Mouse (Mus musculus) neural tube, embryonic 15.5 days (tissue): Measurements from ENCODE around the gene Apoc4. TPM values are rescaled to one million over a fixed set of nuclear protein-coding genes. Genes with fewer than 3 reads are reported as not detected.
A peak's percentile ranks its signal among the peaks of the same experiment; 100 is the strongest.

Experiments used
- ATAC-seq: fragments of 200-750 bp; cut with Nextera tagmentation; 2 replicates; pipeline ENCODE4 v1.8.0; 2017; ENCODE audit warnings: mild to moderate bottlenecking, moderate TSS enrichment, moderate library complexity; ENCODE audit not compliant: low FRiP score
- H3K27ac ChIP-seq: fragments of 300-500 bp; sonication (generic); replicated peaks from 2 replicates; pipeline ENCODE4 v1.5.1; 2015; ENCODE audit warnings: mild to moderate bottlenecking, inconsistent platforms
- H3K27me3 ChIP-seq: fragments of 300-500 bp; sonication (generic); replicated peaks from 2 replicates; pipeline ENCODE4 v1.6.1; 2015; ENCODE audit warnings: inconsistent platforms
- H3K36me3 ChIP-seq: fragments of 300-500 bp; sonication (generic); 2 replicates; pipeline ENCODE4 v1.6.1; 2015; ENCODE audit warnings: inconsistent platforms
- H3K4me1 ChIP-seq: fragments of 300-500 bp; sonication (generic); 2 replicates; pipeline ENCODE4 v1.6.1; 2015; ENCODE audit warnings: inconsistent platforms
- H3K4me2 ChIP-seq: fragments of 300-500 bp; sonication (generic); 2 replicates; pipeline ENCODE4 v1.6.1; 2015; ENCODE audit warnings: inconsistent platforms, mild to moderate bottlenecking, moderate library complexity
- H3K4me3 ChIP-seq: fragments of 300-500 bp; sonication (generic); replicated peaks from 2 replicates; pipeline ENCODE4 v1.5.1; 2015; ENCODE audit warnings: mild to moderate bottlenecking, inconsistent platforms
- H3K9ac ChIP-seq: fragments of 300-500 bp; sonication (generic); replicated peaks from 2 replicates; pipeline ENCODE4 v1.6.1; 2015; ENCODE audit warnings: mild to moderate bottlenecking, inconsistent platforms
- H3K9me3 ChIP-seq: fragments of 300-500 bp; sonication (generic); replicated peaks from 2 replicates; pipeline ENCODE4 v1.6.1; 2016; ENCODE audit warnings: inconsistent platforms
- WGBS: fragments of 180-500 bp; shearing (Covaris S2); methylation state at CpG from one replicate; pipeline ENCODE4 v1.1.7; 2015; ENCODE audit warnings: mixed read lengths; 5-methylcytosine and 5-hydroxymethylcytosine counted together
- polyA plus RNA-seq: library from polyadenylated mRNA; unstranded; fragments of >200 nt; fragmentation: Nextera tagmentation; extraction: Ambion mirVana; gene quantifications from 2 replicates; pipeline ENCODE4 v1.2.1, GENCODE M21; 2015

Apoc4 gene
- polyA plus RNA-seq, 1 experiment from 2014 or later, result 0.38 TPM

GRCm38 (mm10) chr7:19713598-19713997 lies 32.3 kb upstream of the Apoc4 start:
- peaks cover 24% of the 10 kb centered on the region for H3K4me1 ChIP-seq
- no peak overlapping the region for H3K4me3 ChIP-seq
- H3K9ac ChIP-seq, result no peak overlapping the region
- WGBS, result 94% methylated on average over 9 of the region's 9 CpGs
- no peaks in the 10 kb centered on the region for H3K27me3 ChIP-seq
- ATAC-seq, result no peak
- no peak overlapping the region for H3K27ac ChIP-seq
- H3K9me3 ChIP-seq, result no peaks in the 10 kb centered on the region
- no peak overlapping the region for H3K4me2 ChIP-seq
- peaks cover 43% of the 10 kb centered on the region for H3K36me3 ChIP-seq

- Histone ChIP-seq H3K27ac (no peak overlapping the region), H3K36me3 (peaks cover 46% of the 10 kb centered on the region), H3K4me2 (no peak overlapping the region), H3K4me3 (no peak overlapping the region), H3K9me3 (no peaks in the 10 kb centered on the region), H3K9ac (no peak overlapping the region), H3K27me3 (no peaks in the 10 kb centered on the region), H3K4me1 (peaks cover 24% of the 10 kb centered on the region)
- ATAC-seq, result no peak
- WGBS, result 68% methylated on average over 4 of the region's 4 CpGs
These were observed 31.9 kb upstream of the Apoc4 start for GRCm38 (mm10) chr7:19713196-19713595.

- Histone ChIP-seq H3K4me1 (peaks cover 24% of the 10 kb centered on the region), H3K36me3 (peaks cover 52% of the 10 kb centered on the region)
- ATAC-seq, result no peak
These were observed 31.1 kb upstream of the Apoc4 start for GRCm38 (mm10) chr7:19712414-19712813.

GRCm38 (mm10) chr7:19710650-19711049 lies 29.4 kb upstream of the Apoc4 start:
- H3K36me3 ChIP-seq, result peaks cover 59% of the 10 kb centered on the region
- 91% methylated on average over 10 of the region's 10 CpGs for WGBS
- no peak overlapping the region for H3K27ac ChIP-seq
- ATAC-seq, result no peak
- H3K9me3 ChIP-seq, result no peaks in the 10 kb centered on the region
- H3K4me1 ChIP-seq, result peaks cover 16% of the 10 kb centered on the region
- H3K27me3 ChIP-seq, result no peaks in the 10 kb centered on the region
- H3K4me2 ChIP-seq, result no peak overlapping the region
- no peak overlapping the region for H3K9ac ChIP-seq
- H3K4me3 ChIP-seq, result no peak overlapping the region

More at GRCm38 (mm10) chr7:19712414-19712813, 31.1 kb upstream of the Apoc4 start:
- Histone ChIP-seq H3K4me3 (no peak overlapping the region), H3K4me2 (no peak overlapping the region), H3K27me3 (no peaks in the 10 kb centered on the region), H3K9ac (no peak overlapping the region), H3K9me3 (no peaks in the 10 kb centered on the region), H3K27ac (no peak overlapping the region)
- 77% methylated on average over 4 of the region's 4 CpGs for WGBS

GRCm38 (mm10) chr7:19705271-19705670 lies 24.0 kb upstream of the Apoc4 start:
- 96% methylated on average over 7 of the region's 7 CpGs for WGBS
- no peak overlapping the region for H3K4me2 ChIP-seq
- H3K9ac ChIP-seq, result no peak overlapping the region
- no peak overlapping the region for H3K27ac ChIP-seq
- peaks cover 47% of the 10 kb centered on the region for H3K36me3 ChIP-seq
- no peaks in the 10 kb centered on the region for H3K27me3 ChIP-seq
- H3K4me1 ChIP-seq, result 0 out of 2 replicates have a peak, but pooled peaks cover 8% of the 10 kb centered on the region
- no peaks in the 10 kb centered on the region for H3K9me3 ChIP-seq
- H3K4me3 ChIP-seq, result no peak overlapping the region
- ATAC-seq, result no peak

- no peak overlapping the region for H3K4me3 ChIP-seq
- 96% methylated on average over 4 of the region's 4 CpGs for WGBS
- peaks cover 39% of the 10 kb centered on the region for H3K36me3 ChIP-seq
- H3K4me2 ChIP-seq, result no peak overlapping the region
- no peak overlapping the region for H3K27ac ChIP-seq
- no peak for ATAC-seq
- H3K9me3 ChIP-seq, result no peaks in the 10 kb centered on the region
- H3K27me3 ChIP-seq, result no peaks in the 10 kb centered on the region
- peaks cover 11% of the 10 kb centered on the region for H3K4me1 ChIP-seq
- H3K9ac ChIP-seq, result no peak overlapping the region
These were observed 23.2 kb upstream of the Apoc4 start for GRCm38 (mm10) chr7:19704475-19704874.

- H3K9me3 ChIP-seq, result no peaks in the 10 kb centered on the region
- no peaks in the 10 kb centered on the region for H3K27me3 ChIP-seq
- ATAC-seq, result no peak
- no peak overlapping the region for H3K27ac ChIP-seq
- H3K36me3 ChIP-seq, result peaks cover 27% of the 10 kb centered on the region
- H3K4me3 ChIP-seq, result no peak overlapping the region
- WGBS, result 93% methylated on average over 16 of the region's 16 CpGs
- no peak overlapping the region for H3K4me2 ChIP-seq
- peaks cover 25% of the 10 kb centered on the region for H3K4me1 ChIP-seq
- H3K9ac ChIP-seq, result no peak overlapping the region
These were observed 21.7 kb upstream of the Apoc4 start for GRCm38 (mm10) chr7:19702859-19703555.

- H3K4me3 ChIP-seq, result no peak overlapping the region
- H3K27ac ChIP-seq, result peak overlapping the region; percentile 66
- peaks cover 30% of the 10 kb centered on the region for H3K4me1 ChIP-seq
- no peaks in the 10 kb centered on the region for H3K27me3 ChIP-seq
- H3K9me3 ChIP-seq, result no peaks in the 10 kb centered on the region
- ATAC-seq, result no peak
- 34% methylated on average over 22 of the region's 22 CpGs for whole genome bisulfite sequencing
- peaks cover 19% of the 10 kb centered on the region for H3K36me3 ChIP-seq
- H3K9ac ChIP-seq, result no peak overlapping the region
- no peak overlapping the region for H3K4me2 ChIP-seq
These were observed 19.9 kb upstream of the Apoc4 start for GRCm38 (mm10) chr7:19701069-19701761.

- H3K4me2 ChIP-seq, result no peak overlapping the region
- H3K9ac ChIP-seq, result no peak overlapping the region
- WGBS, result 75% methylated on average over 12 of the region's 12 CpGs
- H3K9me3 ChIP-seq, result no peaks in the 10 kb centered on the region
- peaks cover 19% of the 10 kb centered on the region for H3K36me3 ChIP-seq
- no peak for ATAC-seq
- H3K27me3 ChIP-seq, result no peaks in the 10 kb centered on the region
- H3K27ac ChIP-seq, result peak overlapping the region; percentile 10; the same call in 1 of the 2 replicates
- H3K4me3 ChIP-seq, result no peak overlapping the region
- H3K4me1 ChIP-seq, result peaks cover 30% of the 10 kb centered on the region
These were observed 19.2 kb upstream of the Apoc4 start for GRCm38 (mm10) chr7:19700299-19701068.

- Histone ChIP-seq H3K9ac (no peak overlapping the region), H3K9me3 (no peaks in the 10 kb centered on the region), H3K27me3 (no peaks in the 10 kb centered on the region), H3K4me3 (no peak overlapping the region), H3K27ac (peak overlapping the region; percentile 71; the same call in 1 of the 2 replicates), H3K36me3 (peaks cover 18% of the 10 kb centered on the region), H3K4me2 (no peak overlapping the region), H3K4me1 (peaks cover 30% of the 10 kb centered on the region)
- ATAC-seq, result no peak
- WGBS, result 84% methylated on average over 4 of the region's 4 CpGs
These were observed 18.5 kb upstream of the Apoc4 start for GRCm38 (mm10) chr7:19699827-19700148.

- H3K27me3 ChIP-seq, result no peaks in the 10 kb centered on the region
- H3K36me3 ChIP-seq, result peaks cover 14% of the 10 kb centered on the region; the same call in 1 of the 2 replicates
- H3K9ac ChIP-seq, result peak within 1 kb of the TSS; percentile 38
- under 1% methylated on average over 20 of the region's 20 CpGs for WGBS
- ATAC-seq, result peak; percentile 62
- H3K4me2 ChIP-seq, result peak within 1 kb of the TSS; percentile 60
- H3K9me3 ChIP-seq, result no peaks in the 10 kb centered on the region
- H3K27ac ChIP-seq, result peak within 1 kb of the TSS; percentile 71
- peaks cover 30% of the 10 kb centered on the region for H3K4me1 ChIP-seq
- peak within 1 kb of the TSS; percentile 29 for H3K4me3 ChIP-seq
These were observed 17.9 kb upstream of the Apoc4 start, which contains the start of gene Apoe for GRCm38 (mm10) chr7:19698907-19699826. Apoe (minus strand) TSS chr7:19699188.
